Mouse (Mus musculus) left cerebral cortex, postnatal 36 days (tissue): ENCODE data around the gene Add1. TPM values are rescaled to one million over a fixed set of nuclear protein-coding genes. Genes with fewer than 3 reads are reported as not detected.
"Not testable (repeated sequence)": the region's sequence is repeated elsewhere in the genome, so short reads cannot be mapped to it uniquely, and the experiment has no call there.

Source experiments
- DNase-seq, 2 experiments: peaks; one replicate each; pipeline ENCODE4 v3.0.0; 2021 to 2022; ENCODE audit warnings: low spot score in 2 of 2, mixed read lengths in 1 of 2
- intact Hi-C: fragments of 180-260 bp; cut with DNase I; formaldehyde crosslinking; loops from one replicate; pipeline ENCODE4 v1.15.1; 2025
- total RNA-seq, 2 experiments: library from RNA; stranded (reverse); gene quantifications; 2 replicates each; pipeline ENCODE4 v1.2.3; 2021

Add1 gene
- total RNA-seq, 2 experiments from 2014 or later, result 434 to 436 TPM

DNA sequence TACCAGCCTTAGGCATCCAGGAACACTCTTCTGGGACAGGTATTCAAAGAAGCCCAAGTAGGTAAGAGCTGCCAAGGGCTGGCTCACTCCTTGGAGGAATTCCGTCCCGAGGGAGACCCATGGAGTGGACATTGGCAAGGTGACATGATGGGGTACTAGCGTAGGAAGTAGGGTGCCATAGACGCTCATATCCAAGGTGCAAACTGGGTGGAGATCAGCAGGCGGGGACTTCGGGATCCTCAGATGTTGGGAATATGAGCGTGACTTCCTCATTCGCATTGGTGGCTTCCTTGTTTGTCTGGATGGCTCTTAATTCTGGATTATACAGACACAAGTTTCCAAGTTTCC is 24.4 kb upstream of the Add1 start:
- DNase-seq, result no peak
- intact Hi-C loops, result no loop called here

DNA sequence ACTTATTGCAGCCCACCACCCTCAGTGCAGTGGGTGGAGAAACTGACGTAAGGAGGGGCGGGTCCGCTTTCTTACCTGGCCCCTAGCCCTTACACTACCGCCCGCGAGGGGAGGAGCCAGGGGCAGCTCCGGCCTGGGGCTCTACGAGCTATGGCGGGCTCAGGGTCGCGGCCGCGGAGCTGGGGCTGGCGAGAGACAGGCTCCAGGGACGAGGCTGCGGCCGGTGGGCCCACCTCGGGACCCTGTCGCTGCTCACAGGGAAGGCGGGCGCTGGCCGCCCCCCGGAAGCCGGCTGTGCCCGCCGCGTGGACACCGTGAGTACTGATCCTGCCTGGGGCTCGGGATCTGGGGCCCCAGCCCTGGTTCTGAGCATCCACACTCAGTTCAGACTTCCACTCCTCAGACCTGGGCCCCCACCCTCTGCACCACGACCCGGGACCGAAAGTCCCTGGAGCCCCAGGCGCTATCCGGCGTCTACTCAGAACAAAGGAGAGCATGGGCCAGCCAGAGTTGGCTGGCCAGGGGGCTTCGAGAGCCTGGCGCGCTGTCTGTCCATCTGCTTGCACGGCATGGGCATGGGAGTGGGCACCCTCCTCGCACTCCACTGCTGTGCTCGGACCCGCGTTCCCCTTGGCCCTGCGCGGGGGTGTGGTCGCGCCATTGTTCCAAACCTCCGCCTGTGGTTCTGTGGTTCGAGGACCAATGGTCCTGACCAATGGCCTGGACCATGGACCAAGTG is 23.8 kb upstream of the Add1 start:
- no peak for DNase-seq
- intact Hi-C loops, result no loop called here

DNA sequence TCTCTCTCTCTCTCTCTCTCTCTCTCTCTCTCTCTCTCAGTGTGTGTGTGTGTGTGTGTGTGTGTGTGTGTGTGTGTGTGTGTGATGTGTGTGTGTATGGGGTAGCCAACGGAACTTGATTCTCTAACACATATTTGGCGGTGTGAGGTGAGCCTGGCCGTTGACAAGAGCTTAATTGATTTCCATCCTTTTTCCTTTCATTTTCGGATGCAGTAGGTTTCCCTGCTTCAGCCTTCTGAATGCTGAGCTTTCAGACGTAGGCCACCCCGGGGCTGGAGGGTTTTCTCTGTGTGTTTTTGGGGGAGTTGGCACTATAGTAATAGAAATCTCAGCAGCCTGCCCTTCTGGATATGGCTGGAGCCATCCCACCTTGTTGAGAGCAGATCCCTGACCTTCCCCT is 23.2 kb upstream of the Add1 start:
- no peak for DNase-seq
- intact Hi-C loops, result no loop called here

DNA sequence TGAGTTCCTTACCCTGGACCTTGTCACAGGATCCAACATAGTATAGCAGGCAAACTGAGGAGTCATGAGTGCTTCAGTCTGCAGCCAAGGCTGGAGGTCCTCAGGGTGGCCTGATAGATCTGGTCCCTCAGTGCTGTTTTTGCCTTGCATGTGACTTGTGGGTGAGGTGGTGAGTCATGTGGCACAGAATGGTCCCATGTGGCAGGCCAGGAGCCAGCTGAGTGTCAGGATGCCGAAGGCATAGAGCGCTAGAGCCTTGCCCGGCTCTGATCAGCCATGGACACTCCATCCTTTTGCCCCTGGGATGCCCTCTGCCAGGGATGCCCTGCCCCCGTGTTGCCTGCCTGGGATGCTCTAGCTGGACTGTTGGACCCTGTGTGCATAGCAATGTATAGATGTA is 21.6 kb upstream of the Add1 start:
- intact Hi-C loops, result no loop called here

DNA sequence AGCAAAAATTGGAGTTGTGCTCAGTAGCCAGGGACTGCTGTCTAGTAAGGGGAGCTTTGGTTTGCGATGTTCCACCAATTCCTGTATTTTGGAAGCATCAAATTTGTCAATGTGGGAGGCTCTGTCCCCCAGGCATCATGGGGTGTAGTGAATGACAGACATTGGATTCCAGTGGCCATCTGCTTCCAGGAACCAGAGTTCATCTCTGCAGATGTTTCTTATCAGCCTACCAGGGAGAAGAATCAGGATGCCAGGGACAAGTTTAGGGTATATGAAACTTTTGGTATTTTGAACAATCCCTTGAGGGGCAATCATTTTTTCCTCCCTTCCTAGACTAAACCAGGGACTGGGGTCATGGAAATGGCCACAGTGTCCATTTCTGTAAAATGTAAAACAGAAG is 9.6 kb upstream of the Add1 start:
- intact Hi-C loops, result no loop called here
- DNase-seq, result no peak

More for the DNA sequence above, 21.6 kb upstream of the Add1 start:
- no peak for DNase-seq

DNA sequence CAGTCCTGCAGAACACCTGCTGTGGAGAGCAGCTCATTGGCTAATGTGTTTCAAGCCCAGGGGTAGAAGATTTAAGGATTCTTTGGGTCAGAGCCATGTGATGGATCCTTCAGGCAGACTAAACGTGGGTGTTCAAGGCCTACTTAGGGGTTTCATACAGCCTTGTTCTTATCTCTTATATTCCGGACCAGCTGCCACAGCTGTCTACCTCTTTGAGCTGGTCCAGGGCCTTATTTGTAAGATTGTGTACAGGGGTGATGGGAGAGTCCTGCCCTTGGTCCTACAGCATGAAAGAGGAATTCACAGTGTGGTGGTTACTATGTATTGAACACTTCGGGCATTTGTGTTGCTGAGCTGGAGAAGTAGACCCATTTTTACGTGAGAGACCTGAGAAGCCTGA is 9.2 kb upstream of the Add1 start:
- no peak for DNase-seq
- intact Hi-C loops, result no loop called here

DNA sequence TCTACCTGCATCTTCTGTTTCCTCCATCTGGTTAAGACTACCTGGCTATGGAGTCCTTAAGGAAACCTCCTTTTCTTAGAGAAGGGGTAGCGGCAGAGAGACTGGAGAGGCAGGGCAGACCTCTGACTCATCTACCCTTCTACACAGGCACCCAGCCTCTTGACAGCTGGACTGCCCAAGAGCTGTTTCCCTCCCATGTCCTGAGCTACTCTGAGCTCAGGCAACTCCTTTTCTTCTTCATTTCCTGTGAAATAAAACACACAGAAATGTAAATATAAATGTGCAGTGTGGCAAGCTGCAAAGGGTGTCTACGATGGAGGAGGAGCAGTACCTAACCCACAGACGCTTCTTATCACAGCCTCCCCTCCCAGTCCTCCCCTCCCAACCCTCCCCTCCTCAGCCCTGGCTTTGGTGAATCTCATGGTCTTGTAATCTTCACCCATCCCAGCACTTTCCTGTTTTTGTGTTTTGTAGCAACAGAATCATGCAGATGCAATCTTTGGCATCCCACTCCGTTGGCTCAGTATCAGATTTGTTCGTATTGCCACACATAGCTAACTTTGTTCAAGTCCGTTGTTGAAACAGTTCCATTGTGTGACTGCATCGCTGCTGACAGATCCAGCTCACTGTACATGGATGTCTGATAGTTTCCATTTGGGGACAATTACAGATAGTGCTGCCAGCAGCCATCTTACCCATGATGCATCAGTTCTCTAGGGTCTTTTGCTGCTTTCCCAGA is 7.8 kb upstream of the Add1 start:
- intact Hi-C loops, result no loop called here

DNA sequence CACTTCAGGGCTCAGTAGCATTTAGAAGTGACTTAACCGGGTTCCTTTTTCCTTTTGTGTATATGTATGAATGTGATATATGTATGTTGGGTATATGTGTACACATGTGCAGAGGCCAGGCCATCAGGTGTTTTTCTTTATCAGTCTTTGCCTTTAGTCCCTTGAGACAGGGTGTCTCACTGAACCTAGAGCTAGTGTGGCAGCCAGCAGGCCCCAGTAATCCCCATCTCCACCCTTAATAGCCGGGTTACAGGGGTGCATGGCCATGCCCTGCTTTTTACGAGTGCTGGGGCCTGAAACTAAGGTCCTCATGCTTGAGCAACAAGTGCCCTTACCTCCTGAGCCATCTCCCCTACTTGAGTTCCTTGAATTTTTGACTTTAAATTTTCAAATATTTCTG is 1.9 kb upstream of the Add1 start:
- no peak for DNase-seq
- intact Hi-C loops, result loop anchor here (5.0 kb wide), 1 partner anchor 44 kb away; the partner anchor contains the start of gene Sh3bp2

More for the DNA sequence above, 7.8 kb upstream of the Add1 start:
- no peak for DNase-seq

DNA sequence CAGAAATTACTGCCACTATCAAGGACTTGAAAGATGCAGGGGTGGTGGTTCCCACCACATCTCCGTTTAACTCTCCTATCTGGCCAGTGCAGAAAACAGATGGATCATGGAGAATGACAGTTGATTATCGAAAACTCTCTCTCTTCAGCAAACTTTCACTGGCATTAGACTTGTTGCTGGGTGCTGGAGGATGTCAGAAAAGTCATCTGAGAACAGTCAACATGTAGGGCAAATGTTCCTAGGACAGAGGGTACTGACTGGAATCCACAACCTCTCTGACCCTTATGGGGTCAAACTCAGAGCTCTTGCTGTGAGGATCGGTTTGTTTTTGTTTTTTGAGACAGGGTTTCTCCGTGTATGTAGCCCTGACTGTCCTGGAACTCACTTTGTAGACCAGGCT is 896 bp upstream of the Add1 start:
- DNase-seq, result not testable (repeated sequence)
- intact Hi-C loops, result loop anchor here (5.0 kb wide), 1 partner anchor 45 kb away; the partner anchor contains the start of gene Sh3bp2

DNA sequence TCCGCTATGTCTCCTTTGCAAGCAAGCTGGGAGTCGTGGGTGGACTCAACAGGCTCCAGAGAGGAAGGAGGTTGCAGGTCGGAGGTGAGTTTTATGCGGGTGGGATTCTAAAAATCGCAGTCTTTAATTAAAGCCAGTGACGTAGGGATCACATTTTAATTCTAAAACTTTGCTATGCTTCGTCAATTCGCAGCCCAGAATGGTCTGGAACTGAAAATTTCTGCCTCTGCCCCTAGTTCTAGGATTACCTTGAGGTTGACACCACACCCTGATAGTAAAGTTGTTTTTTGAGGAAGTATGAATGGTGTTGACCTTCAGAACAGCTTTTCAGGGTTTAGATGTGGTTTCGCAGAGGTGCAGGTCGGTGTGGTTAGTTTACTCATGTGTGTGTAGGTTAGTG is 1.3 kb downstream of the Add1 start:
- intact Hi-C loops, result loop anchor here (5.0 kb wide), 1 partner anchor 47 kb away; the partner anchor contains the start of gene Sh3bp2
- DNase-seq, result no peak

DNA sequence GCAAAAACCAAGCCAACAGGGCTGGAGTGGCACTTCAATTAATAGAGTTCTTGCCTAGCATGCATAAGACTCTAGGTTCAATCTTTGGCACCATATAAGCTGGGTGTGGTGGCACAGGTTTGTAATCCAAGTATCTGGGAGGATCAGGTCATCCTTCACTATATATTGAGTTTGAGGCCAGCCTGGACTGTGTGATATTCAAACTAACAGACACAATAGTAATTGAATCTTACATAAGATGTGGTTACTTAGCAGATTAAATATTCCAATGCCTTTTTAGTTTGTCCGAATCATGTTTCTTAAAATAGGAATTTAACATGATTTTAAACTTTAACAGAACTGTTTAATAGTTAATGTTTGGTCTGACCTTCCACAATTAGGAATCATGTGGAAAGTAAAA is 2.8 kb downstream of the Add1 start:
- intact Hi-C loops, result no loop called here
- no peak for DNase-seq

DNA sequence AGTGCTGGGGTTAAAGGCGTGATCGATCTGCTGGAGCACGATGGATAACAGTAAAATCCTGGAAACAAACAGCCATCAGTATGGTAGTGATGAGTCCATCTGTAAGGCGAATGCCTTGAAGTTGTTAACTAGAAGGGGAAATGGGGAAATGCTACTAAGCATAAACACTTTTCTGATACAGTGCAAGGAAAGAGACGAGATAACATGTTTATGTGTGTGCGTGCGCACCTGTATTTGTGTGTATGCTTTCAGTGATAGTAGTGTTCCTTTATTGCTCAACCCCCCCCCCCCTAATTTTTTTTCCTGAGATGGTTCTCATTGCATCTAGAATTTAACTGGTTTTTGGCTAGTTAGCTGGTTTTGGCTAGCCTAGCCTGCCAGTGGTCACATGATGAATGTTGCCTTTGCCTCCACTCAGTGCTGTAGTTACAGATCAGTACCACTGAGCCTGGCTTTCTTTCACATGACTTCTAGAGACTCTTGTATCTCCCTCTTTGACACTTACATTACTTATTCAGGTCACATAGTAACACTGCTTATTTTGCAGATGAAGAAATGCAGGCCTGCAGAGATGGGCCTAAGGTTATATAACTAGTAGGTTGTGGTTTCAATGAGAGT is 4.7 kb downstream of the Add1 start:
- DNase-seq, result no peak
- intact Hi-C loops, result no loop called here

DNA sequence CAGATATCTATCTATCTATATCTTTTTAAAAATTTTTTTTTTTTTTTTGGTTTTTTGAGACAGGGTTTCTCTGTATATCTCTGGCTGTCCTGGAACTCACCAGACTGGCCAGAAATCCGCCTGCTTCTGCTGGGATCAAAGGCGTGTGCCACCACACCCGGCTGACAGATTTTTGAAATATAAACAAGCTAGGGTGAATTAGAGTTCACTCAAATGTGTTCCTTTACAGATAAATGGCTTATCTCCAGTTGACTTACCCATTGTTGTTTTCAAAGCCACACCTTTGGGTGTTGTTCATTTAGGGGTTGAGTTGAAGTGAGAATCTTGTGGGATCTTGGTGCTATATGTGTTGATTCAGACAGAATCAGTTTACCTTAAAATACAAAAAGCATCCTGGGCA is 5.9 kb downstream of the Add1 start:
- DNase-seq, result no peak
- intact Hi-C loops, result no loop called here

DNA sequence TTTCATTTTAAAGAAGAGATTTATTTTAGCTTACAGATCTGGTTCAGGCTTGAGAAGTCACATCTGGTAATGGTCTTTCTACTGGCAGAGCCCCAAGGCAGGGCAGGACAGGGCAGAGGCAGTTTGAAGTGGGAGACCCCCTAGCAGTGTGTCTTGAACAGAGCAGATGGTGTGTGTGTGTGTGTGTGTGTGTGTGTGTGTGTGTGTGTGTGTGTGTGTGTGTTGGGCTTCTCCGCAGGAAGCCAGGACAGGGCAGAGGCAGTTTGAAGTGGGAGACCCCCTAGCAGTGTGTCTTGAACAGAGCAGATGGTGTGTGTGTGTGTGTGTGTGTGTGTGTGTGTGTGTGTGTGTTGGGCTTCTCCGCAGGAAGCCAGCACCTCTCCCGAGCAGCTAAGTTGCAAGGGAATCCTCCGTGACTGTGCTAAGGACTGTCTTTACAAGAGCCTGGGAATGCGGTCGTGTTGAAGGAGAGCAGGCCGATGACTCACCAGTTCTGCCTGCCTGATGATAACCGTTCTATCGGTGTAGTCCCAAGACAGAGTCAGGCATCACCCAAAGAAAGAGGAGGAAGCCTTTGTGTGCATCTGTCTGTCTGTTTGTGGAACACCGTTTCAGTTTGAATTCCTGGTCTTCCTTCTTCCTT is 8.3 kb downstream of the Add1 start:
- peak; percentile 47 to 48 for DNase-seq
- intact Hi-C loops, result not testable (repeated sequence)

DNA sequence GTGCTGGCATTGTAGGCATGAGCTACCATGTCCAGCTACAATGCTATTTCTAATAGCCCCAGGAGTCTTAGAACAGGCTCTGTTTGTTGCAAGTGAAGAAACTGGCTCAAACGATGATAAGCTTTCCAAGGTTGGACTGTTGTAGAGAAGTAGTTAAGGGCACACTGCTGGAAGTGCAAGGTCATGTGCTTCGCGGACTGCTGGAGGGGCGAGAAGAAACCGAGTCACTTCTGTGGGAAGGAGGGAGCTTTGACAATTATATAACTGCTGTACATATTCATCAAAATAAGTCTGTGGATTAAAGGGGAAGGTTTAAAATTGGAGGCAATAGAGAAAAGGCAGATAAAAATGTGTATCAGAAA is 8.8 kb downstream of the Add1 start:
- intact Hi-C loops, result no loop called here
- DNase-seq, result peak in 1 of 2 experiments; percentile 17

DNA sequence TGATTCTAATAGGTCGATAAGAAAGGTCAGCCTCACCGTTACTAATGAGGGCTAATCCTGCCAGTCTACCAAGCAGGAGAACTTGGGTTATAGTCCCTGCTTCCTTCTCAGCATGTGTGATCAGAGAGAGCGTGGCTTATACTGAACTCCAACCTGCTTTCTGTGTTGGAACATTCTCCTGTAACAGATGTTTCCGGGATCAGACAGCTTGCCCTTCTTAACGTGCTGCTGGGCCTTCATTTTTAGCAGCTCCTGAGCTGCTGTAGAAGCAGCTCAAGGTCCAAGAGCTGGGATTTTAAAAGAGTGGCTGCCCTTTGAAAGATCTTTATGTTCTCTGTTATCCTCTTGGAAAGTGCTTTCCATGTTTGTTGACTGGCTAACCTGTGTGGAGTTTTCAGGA is 11.8 kb downstream of the Add1 start:
- intact Hi-C loops, result no loop called here
- DNase-seq, result no peak

DNA sequence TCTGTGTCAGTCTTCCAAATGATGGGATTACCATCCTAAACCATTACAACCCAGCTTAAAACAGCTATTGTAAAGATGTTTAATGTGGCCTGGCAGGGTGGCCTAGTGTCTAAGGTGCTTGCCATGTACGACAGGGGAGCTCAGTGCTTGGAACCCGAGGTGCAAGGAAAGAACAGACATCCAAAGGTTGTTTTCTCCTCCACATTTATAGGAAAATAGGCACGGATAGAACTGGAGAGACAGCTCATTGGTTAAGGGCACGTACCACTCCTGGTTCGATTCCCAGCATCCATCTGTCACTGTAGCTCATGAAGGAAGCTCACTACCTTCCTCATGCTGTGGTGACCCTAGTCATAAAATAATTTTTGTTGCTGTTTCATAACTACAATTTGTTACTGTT is 14.4 kb downstream of the Add1 start:
- no peak for DNase-seq
- intact Hi-C loops, result no loop called here

DNA sequence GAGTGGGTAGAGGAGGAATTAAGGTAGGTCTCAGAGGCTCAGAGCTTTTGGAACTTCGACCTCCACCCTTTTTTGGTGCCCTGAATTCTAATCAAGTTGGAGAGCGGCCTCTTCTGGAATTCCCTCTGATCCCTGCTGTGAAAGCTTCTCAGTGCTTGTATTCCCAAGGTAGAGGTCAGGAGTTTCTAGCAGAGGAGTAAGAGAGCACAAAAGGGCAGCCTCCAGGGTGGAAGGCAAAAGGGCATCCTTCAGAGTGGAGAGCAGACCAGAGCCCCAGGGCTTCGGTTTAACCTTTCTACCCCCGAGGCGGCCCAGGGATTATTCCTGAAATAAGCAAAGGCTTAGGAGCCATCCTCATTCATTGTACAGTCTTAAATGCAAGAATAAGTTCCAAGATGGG is 16.6 kb downstream of the Add1 start:
- no peak for DNase-seq
- intact Hi-C loops, result no loop called here

DNA sequence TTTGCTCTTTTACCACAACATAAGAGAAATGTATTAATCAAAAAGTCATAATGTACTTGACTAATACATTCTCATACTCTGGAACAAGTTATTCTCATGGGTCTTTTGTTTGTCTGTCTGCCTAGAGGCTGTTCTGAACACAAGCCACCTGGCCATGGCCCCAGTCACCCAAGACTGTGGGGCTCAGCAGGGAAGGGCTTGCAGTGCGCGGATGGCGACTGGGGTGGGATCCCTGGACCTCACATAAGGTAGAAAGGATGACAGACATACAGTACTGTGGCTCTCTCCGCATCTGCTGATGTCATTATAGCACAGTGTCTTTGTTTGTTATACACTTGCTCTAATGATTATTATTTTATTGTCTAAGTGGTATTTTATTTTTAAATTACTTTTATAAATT is 17.2 kb downstream of the Add1 start:
- no peak for DNase-seq
- intact Hi-C loops, result no loop called here

DNA sequence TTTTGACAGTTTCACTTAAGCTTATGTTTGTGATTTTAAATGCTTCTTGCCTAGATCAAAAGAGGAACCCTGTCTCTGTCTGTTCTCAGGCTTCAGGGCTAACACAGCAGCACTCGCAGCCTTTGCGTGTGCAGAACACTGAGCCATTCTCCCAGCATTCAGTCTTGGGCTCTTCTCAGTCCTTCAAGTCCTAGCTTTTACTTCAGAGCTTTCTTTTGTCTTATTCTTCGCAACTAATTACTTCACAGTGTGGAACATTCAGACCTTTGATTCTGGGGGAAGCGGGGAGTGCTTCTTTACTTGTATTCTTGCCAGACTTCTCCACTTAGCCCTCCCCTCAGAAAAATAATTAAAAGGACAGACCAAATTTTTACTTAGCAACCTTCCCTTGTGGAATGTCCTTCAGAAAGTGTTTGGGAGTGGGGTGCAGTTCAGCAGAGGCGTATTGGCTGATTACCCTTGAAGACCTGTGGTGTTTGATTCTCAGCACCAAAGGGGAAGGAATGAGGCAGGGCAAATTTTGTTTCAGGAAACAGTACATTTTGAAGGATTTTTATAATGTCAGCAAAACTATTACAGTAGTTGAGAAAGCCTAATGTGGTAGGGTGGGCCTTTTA is 18.0 kb downstream of the Add1 start:
- no peak for DNase-seq
- intact Hi-C loops, result no loop called here
